Mouse (Mus musculus): ENCODE measurements around the gene Mcl1.
A peak's percentile ranks its signal among the peaks of the same experiment; 100 is the strongest.
"Not testable (repeated sequence)": the region's sequence is repeated elsewhere in the genome, so short reads cannot be mapped to it uniquely, and the experiment has no call there.

Mcl1 gene

DNA sequence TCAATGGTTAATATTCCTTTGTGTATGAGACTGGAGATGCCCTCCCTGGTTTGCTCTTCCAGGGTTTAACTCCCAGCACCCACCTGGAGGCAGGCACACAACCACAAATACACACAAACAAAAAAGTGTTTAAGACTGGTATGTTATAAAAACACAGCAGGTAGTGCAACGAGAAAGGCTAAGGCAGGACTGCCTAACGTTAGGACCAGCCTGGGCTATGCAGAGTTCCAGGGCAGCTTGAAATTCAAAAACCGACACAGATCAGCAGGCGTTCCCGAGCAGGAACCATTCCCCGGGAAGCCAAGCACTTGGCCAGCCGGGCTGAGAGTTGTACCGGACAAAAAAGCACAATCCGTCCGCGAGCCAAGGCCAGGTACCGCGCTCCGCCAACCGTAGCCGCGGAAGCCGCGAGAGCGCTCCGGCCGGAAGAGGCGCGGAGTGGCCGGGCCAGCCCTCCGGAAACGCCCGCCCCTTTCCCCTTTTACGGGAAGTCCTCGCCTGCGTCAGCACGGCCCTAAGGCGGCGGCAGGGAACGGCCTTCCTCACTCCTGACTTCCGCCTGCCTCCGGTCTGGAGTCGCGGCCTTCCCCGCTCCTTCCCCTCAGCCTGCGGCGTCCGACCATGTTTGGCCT lies at the start of gene Mcl1:
TSS of gene Mcl1 (plus strand) at position 553 of the 632 bp plus-strand sequence.
- DNase-seq = peak; percentile 94 to 95

DNA sequence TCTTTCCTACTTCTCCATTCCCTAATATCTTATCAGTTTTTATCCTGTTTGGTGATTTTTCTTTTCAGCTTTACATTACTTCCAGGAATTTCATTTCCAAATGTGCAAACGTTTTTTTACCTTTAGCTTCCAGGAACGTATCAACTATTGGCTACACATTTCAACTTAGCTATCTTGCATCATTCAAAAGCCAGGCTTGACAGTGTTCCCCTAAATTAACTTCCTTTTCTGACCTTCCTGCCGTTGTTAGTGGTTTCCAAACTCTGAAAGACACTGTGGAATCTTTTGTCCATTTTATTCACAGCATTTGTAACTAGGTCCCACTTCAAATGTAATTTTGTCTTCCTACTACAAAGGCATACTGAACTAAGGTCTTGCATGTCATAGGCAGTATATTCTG lies 49.4 kb upstream of the Mcl1 start:
- DNase-seq = no peak

DNA sequence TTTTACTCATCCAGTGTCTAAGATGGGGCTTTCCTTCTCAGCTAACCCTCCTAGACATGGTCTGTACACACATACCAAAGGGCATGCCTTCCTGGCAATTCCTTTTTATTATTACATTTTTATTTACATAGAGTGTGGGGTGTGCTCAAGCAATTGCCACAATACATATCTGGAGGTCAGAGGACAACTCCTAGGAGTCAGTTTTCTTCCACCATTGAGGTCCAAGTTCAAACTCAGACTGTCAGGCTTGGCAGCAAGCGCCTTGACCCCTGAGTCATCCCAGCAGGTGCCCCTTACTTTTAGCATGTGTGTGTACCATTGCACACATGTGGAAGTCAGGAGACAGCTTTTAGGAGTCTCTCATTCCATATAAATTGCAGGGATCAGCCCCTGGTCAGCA lies 44.6 kb upstream of the Mcl1 start:
- DNase-seq = no peak

DNA sequence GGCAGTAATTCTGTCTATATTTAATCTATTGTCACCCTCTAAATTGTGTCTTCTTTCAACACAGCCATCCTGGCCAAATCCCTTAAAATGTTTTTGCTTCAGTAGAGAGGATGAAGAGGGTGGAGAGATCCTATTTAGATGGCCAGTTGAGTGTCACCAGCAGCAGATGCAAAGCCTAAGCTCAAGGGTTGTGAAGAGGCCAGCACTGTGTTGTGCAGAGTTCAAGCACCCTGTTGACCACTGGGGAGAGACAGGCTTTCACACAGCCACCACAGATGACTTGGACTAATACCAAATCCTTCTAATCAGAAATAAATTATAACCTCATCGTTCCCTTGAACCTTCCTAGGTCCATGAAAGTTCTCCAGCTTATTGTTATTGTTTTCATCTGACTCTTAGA lies 40.1 kb upstream of the Mcl1 start:
- DNase-seq = no peak

DNA sequence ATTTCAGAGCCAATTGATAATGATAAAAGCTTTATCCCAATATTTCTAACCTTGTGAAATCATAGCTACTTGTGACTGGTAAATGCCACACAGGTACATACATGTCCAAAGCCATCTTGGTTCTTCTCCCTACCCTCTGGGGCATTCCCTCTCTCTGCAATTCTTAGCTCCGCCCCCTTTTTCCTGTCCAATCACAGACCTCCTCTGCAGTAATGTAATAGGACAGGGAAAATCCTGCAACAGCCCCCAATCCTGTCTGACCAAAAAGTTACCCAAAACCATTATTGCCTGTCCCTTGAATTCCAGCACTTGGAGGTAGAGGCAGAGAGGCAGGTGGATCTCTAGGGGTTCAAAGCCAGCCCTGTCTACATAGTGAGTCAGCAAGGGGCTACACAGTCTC lies 37.3 kb upstream of the Mcl1 start:
- no peak for DNase-seq

DNA sequence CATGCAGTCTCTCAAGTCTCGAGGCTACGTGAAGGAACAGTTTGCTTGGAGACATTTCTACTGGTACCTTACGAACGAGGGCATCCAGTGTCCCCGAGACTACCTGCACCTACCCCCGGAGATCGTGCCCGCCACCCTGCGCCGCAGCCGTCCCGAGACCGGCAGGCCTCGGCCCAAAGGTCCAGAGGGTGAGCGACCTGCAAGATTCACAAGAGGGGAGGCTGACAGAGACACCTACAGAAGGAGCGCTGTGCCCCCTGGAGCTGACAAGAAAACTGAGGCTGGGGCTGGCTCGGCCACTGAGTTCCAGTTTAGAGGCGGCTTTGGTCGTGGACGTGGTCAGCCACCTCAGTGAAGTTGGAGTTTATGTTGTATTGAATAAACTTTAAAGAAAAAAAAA lies 36.2 kb upstream of the Mcl1 start:
- not testable (repeated sequence) for DNase-seq

DNA sequence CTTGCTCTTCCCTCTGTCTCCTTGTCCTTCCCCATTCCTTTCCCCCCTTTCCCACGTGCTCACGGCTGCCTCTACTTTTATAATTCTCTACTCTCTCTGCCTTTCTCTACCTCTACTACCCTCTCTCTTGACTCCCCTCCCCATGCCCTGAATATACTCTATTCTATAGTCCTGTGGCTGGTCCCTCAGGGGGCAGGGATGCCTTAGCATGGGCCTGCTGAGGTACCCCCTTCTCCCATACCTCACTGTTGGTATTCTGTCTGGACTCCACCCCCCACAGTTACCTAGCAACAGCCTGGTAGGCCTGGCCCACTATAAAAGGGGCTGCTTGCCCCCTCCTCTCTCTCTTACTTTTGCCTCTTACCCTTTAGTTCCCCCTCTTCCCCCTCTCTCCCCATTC lies 35.0 kb upstream of the Mcl1 start:
- no peak for DNase-seq

DNA sequence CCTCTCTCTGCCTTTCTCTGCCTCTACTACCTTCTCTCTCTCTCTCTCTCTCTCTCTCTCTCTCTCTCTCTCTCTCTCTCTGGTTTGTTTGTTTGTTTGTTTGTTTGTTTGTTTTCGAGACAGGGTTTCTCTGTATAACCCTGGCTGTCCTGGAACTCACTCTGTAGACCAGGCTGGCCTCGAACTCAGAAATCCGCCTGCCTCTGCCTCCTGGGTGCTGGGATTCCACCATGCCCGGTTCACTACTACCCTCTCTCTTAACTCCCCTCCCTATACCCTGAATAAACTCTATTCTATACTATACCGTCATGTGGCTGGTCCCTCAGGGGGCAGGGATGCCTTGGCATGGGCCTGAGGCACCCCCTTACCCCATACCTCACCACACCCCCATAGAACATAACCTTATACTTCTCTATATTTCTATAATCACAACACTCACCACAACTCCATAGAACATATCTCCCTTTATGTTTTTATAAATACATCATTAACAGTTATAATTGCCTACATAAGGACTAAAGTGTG lies 34.5 kb upstream of the Mcl1 start:
- not testable (repeated sequence) for DNase-seq

DNA sequence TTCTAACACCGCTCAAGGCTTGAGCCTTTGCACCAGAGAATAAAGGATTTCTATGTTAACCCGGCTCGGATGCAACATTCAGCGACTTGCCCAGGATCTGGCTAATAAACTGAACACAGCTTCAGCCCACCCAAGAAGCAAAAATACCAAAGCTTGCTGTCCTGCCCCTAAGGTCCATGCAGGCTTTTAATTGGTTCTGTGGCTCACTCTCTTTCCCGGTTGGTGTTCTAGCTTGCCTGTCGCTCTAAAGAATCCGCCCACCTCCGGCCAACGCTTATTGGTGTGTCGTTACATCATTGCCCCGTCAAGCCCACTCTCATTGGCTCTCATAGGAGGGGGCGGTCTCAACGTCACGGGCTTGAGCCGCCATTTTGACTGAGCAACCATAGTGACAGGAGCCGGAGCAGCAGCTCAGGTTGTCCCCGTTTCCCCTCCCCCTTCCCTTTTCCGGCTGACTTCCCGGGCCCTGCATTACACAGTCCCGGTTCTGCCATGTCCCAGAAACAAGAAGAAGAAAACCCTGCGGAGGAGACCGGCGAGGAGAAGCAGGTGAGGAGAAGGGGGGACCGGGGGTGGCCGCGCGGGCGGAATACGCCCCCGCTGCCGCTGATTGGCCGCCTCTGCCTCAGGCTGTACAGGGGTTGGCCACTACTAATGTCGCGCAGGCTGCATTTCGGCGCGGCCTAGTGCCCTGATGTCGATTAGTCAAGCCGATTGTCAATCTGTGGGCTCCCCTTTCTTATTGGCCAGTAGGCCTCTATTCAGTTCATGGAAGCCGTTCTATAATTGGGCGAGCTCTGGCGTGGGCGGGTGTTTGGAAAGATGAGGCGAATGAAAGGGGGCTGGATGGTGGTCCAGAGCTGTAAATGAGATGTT lies 33.7 kb upstream of the Mcl1 start, which contains the start of gene Ensa:
TSS of gene Ensa (plus strand) at position 366 of the 876 bp plus-strand sequence.
- peak; percentile 94 to 96 for DNase-seq

DNA sequence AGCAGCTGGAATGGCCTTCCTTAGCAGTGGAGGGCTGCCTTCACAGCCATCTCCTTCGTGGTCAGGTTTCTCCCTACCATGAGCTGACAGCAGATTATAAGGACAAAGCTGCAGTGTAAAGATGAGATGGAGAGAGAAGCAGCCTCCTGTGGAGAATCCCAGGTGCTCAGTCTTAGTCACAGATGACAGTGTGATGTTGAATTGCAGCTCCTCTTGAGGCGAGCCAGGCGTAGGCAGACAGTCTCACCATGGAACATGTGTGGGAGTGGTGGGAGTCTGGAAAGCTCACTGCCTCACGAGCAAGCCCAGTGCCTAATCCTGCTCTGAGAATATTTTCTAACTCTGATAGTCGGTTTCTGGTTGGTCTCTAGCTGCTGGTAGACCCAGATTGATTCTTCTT lies 30.8 kb upstream of the Mcl1 start:
- no peak for DNase-seq

DNA sequence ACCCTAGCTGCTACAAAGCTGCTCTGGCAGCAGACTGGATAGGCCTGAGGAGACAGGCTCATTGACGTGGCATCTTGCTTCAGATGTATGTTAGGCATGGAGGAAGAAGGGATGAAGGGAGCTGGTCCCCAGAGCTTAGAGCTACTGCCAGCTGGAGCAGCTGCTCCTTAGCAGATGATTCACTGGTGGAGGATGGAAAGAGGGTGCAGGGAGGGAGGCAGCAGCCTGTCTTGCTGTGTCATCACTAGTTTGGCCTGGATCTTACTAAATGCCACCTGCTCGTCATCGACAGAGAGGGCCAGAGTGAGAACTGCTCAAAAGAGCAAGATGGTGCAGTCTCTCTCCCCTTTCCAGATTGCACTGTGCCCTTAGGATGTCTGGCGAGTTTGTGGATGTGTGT lies 28.8 kb upstream of the Mcl1 start:
- DNase-seq = no peak

DNA sequence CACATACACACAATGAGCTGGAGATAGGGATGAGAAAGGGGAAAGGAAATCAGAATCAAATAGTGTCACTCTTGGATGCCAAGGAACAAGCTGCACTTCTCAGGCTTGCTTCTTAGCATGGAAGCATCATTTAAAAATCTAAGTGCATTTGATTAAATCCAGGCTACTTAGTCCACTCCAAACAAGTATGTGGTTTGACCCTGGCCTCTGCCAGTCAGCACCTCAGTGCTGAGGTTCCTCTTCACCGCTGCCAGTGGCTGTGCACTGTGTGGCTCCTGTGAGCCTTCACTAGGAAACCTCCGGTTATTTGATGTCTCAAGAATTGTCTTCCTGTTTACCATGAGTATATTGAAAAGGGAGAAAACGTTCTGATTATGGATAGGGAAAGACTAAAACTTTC lies 27.7 kb upstream of the Mcl1 start:
- no peak for DNase-seq

DNA sequence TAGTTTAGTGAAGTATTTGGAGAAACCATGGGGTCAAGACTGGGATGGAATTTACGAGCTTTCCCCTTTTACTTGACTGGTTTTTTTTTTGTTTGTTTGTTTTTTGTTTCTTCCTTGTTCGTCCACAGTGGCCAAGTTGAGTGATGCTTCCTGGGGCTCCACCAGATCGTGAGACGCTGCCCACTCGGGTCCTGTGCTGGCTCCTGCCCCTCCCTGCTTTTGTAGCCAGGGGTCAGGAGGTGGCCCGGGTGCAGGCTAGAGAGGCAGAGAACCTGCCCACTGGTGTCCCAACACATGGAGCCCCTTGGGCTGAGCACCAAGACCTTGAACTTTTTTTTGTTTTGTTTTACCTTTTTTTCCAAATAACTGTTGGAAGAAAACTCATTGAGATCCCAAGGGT lies 27.3 kb upstream of the Mcl1 start:
- DNase-seq = no peak

DNA sequence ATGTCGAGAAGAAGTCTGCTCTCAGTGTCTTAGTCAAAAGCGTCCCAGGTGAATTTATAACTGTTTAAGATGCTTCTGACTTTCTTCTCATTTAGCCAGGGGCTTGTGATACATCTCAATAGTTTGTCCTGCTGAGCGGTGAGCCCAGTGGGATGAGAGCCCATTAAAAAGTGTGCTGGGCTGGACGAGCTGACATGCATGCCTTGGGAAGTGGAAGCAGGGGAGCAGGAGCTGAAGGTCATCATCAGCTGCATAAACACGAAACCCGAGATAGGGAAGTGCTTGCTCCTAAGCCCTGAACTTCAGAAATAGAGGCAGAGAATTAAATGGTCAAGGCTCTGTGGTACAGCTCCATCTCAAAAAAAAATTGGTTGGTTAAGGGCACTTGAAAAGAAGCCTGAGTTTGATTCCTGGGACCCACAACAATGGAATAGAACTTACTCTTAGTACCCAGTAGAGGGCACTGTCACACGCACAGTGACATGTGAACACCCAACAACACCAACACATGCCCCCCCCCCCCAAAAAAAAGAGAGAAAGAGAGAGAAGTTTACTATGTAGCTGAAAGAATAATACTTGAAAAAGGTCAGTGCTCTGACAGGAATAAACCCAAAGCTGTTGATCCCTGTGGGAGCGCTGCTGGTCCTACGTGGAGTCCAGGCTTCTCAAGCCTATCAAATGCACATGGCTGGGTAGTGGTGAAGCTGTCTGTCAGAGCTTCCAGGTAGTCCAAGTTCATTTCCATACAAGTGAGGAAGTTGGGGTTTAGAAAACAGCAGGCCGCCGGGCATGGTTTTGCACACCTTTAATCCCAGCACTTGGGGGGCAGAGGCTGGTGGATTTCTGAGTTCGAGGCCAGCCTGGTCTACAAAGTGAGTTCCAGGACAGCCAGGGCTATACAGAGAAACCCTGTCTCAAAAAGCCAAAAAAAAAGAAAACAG lies 25.7 kb upstream of the Mcl1 start:
- peak; percentile 19 to 24 for DNase-seq

DNA sequence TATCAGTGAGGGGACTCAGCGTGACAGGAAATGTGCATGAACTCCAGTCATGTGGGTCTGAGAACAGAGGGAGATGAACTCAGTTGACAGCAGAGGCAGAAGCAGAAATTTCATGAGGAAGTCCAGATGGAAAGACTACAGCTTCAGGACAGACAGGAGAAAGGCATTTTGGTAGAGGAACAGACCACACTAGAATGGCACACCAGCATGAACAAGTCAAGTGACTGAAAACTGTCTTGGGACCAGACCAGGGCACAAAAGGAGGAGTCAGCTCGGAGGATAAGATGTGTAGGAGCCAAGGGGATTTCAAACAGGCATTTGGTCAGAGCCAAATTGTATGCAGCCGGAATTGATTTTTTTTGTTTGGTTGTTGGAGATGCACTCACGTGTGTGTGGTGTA lies 23.0 kb upstream of the Mcl1 start:
- DNase-seq = no peak

DNA sequence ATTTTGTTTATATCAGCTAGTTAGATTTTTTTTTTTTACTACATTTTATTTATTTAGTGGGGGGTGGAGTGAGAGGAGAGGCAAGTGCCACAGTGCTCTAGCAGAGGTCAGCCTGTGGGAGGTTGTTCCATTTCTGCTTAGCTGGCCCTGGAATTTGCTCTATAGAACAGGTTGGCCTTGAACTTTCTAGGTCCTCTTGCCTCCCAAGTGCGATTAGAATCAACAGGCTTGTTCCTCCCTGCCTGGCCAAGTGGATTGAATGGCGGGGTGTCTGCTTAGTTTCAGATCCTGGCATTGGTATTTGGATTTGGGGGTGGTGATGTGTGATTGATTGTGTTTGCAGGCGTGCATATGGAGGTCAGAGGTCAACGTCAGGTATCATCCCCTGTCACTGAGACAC lies 22.5 kb upstream of the Mcl1 start:
- no peak for DNase-seq

DNA sequence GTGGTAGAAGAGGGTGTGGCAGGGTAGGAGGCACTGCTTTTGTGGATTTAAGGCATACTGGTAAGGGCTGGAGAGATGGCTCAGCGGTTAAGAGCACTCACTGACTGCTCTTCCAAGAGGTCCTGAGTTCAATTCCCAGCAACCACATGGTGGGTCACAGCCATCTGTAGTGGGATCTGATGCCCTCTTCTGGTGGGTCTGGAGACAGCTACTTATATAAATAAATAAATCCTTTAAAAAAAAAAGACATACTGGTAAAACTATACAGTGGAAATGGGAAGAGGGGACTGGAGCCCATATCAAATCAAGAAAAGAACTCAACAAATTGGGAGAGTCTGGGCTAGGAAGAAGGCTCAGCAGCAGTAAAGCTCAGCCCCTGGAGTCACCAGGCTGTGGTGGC lies 18.9 kb upstream of the Mcl1 start:
- peak in 1 of 2 experiments; percentile 34 for DNase-seq

DNA sequence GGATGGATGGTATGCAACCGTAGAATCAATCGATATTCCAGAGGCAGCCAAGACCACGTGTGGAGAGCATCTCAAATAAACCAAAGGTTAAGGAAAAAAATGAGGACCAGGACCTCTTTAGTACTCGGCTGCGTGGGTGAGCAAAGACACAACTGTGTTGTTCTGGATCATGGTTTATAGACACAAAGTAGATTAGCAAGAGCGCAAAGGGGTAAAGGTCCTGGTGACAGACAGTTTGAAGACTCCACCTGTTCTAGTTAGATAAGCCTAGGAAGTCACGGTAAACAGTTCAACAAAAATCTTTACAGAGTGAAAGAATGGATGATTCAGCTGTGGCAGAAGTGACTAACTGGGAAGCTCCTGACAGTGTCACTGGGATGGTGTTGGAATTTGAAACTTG lies 15.5 kb upstream of the Mcl1 start:
- no peak for DNase-seq

DNA sequence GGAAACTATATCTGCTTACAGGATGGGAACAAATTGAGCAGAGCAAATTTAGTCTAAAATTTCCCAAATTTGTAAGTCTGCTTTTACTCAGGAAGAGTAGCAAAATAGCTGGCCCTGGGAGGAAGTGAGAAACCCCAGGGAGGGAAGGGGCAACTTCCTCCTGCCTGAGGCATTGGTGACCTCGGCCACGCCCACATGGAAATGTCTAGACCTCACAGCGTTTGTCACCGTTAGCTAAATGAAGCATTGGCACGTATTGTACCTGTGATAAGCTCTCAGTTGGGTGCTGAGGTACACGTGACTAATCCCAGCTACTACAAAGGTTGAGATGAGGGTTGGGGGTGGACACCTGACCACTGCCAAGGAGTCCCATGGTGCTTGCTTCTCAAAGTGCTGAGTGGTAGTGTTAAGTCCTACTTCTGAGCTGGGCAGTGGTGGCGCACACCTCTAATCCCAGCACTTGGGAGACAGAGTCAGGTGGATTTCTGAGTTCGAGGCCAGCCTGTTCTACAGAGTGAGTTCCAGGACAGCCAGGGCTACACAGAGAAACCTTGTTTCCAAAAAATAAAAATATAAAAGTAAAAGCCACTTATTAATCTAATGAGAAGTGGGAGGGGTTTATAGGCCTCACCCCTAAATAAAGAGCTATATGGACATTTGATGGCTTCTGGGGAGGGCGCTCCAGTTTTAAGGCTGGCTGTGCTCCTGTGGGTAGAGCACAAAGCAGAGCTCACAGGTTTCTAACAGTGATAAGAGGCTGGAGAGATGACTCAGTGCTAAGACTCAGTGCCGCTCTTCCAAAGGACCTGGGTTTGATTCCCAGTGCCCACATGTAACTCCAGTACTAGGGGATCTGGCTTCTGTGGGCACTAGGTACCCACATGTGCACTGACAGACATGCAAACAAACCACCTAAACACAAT lies 13.0 kb upstream of the Mcl1 start:
- DNase-seq = peak; percentile 77 to 82

DNA sequence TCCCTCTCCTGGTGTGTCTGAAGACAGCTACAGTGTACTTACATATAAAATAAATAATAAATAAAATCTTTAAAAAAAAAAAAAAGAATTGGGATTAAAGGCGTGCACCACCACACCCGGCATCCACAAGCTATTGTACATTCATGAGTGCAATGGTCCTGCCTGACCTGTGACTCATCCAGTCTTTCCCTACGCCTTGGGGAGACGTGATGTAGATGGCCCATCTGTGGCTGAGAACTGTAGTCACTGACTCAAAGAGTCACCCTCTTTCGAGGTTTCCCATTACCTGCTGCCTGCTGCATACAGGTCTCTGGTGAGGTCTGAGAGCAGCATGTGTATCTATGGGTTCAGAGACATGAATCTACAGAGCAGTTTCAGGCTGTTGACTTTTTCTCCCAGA lies 10.6 kb upstream of the Mcl1 start:
- DNase-seq = no peak

DNA sequence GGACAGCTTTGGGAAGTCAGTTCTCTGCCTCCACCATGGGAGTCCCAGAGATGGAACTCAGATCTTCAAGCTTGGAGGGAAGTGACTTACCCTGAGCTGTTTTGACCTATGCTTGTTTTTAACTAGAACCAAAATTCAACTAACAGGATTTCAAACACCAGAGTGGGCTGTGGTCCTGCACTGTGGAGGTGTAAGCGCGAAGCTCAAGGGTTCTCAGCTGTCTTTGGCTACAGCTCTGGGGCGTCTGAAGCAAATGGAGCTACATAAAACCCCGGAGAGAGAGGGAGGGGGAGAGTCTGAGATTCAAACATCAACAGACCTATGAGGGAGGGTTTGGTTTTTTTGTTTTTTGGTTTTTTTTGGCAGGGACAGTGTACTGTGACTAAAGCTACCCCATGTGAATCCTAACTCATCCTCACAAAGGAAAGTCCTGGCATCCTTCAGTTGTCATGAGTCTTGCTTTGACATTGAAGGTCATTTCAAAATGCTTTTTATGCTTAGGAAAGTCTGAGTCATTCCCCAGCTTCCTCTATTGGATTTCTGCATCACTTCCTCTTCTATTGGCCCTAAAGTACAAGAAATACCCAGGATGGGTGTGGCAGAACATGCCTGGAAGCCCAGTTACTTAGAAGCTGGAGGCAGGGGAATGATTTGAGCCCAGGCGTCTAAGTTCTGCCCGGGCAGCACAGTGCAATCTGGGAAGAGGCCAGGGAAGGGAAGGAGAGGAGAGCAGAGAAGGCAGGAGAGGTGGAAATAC lies 8.1 kb upstream of the Mcl1 start:
- peak; percentile 62 to 66 for DNase-seq

Data from B cell, adult 2 months (primary cell).